Mouse (Mus musculus): Measurements from ENCODE around the gene Bet1l.

DNA sequence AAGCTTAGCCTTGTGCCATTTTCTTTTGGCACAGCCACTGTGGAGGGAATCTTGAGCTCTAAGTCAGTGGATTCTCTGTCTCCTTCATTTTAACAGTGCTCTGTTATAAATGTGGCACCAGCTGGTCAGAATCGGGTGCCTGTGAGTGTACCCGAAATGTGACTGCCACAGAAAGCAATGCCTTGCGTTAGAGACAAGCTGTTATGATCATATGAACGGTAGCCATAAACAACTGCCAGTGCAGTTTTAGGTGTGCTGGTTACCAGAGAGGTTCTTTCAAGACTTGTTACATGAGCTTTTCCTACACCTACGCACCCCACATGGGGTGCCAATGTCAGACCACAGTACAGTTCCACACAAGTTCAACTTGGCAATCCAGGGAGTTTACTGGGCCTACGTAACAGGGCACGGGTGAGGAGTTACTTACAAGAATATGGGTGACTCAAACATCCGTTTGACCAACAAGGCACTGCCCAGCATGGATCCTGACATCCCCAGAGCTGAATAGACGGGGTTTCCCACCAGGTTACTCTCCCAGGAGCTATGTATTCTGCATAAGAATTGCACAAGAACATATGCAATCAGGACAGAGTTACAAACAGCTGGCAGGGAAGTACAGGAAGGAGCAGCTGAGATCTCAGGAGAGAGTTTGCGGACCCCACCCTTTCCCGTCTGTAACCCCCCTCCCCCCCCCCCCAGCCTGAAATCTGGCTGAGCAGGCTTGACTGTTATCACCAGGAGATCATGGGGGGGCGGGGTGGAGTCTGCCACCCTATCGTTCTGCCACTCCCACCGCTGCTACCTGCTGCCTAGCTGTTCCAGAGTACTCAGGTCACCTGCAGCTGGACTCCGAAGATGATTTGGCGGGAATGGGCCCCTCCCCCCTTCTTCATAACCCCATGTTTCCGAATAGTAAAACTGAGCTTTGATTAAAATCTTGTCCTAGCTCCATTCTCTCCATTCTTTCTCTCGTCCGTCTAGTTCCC is 16.3 kb downstream of the Bet1l start:
- TF ChIP-seq POLR2AphosphoS5 (IDR thresholded peaks at IDR 0.05; ENCODE audit: insufficient replicate concordance, low read depth, low read length) = no peak
- TF ChIP-seq CTCF (IDR thresholded peaks at IDR 0.05; ENCODE audit: low read depth, low read length) = no peak
- TF ChIP-seq GATA1 (IDR thresholded peaks at IDR 0.05; ENCODE audit: borderline replicate concordance, low read length) = no peak
- TF ChIP-seq TAL1 (conservative IDR thresholded peaks at IDR 0.05; ENCODE audit: low read depth, low read length) = no peak
- no peak for TF ChIP-seq GATA2 (IDR thresholded peaks at IDR 0.05; ENCODE audit: borderline replicate concordance, low read depth, low read length)

Measured in G1E (cell line).